Mouse (Mus musculus) CH12F3 (cell line): ENCODE data around the gene Fermt3.
"Not testable (repeated sequence)": the region's sequence is repeated elsewhere in the genome, so short reads cannot be mapped to it uniquely, and the experiment has no call there.

Experiments used
- in situ Hi-C: fragments of 300-500 bp; cut with MboI; formaldehyde crosslinking; loops from 2 replicates; pipeline ENCODE4 v1.14.3; 2020; ENCODE audit warnings: low sequenced_read_pairs

Gene Fermt3

DNA sequence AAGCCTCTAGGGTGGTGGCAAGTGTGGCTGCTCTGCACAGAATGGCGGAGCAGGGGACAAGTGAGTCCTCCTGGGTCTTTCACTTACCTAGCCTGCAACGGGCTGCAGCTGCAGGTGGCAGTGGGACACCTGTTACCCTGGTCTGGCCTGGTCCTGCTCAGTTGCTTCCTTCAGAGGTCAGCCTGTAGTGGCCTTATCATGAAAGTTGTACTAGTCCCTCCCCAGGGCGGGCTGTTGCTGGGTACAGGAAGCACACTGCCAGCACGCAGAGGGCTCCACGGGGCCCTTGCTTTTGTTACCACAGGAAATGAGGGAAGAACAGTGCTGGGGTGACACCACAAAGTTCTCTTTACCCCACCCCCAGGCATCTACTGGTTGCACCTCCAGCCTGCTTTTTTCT, at the start of gene Fermt3:
Fermt3 (minus strand) TSS at position 279 of the 400 bp plus-strand sequence.
- in situ Hi-C loops, result no loop called here

DNA sequence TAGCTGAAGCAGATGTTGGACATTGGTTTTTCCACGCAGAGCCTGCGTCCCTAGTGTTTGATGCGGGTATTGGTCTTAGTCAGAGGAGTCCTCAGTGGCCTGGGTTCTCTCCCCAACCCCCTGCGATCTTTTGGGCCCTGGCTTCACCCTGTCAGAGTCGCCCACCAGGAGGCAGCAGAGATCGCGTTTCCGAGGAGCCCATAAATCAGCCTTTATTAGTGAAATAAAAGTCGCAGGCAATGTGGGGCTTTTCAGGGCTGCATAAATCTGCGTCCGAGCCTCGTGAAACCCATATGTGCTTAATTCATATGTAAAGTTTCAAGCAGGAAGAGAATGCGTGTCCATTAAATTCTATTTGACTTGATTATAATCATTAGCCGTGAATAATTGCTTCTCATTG, 48.9 kb upstream of the Fermt3 start:
- in situ Hi-C loops, result no loop called here

DNA sequence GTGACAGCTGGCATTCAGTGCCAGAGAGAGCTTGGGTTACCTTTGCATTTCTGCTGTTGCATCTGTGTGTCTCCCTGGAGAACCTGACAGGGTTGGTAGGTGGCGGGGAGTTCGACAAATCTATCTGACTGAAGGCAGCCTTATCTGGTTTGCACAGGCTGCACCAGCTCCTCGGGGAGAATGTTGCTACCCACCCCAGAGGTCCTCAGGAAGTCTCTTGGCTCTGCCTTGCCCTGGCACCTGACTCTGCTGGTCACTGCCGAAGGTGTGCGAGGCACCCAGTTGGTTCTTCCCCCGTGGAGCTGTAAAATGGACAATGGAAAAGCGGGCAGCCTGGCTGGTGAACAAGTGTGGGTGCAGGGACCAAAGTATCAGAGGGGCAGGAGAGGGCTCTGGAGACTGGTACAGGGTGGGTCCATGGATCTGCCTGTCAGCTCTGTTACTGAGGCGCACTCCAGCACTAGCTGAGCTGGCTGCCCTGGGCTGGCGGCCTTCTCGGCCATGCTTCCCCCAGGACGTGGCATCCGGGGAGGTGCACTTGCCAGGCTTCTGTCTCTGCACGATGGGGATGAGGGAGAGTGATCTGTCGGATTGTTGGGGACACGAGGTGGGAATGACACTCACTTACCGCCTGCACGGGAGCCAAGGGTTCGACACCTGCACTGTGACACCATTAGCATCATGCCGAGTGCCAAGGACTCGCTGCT, 48.2 kb upstream of the Fermt3 start:
- in situ Hi-C loops, result no loop called here

DNA sequence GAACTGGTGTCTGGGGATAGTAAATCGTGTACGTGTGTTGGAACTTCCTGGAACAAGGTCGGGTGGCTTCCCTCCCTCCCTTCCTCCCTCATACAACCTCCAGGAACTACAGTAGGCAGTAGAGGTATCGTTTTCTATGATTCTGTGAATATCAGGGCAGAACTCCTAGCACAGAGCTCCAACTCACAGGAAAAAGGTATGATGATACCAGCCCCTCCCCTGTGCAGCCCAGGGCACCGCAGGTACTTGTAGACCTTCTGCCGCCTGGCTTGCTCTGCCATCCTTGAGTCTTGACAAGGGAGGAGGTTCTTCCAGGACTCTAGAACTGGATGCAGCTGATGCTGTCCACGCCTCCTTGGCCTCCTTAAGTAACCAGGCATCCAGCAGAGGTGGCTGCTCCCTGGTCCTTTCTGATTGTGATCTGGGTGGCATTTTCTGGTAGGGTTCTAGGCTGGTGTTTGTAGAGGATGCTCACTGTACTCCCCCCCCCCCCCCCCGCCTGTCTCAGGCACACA, 47.6 kb upstream of the Fermt3 start:
- in situ Hi-C loops, result no loop called here

DNA sequence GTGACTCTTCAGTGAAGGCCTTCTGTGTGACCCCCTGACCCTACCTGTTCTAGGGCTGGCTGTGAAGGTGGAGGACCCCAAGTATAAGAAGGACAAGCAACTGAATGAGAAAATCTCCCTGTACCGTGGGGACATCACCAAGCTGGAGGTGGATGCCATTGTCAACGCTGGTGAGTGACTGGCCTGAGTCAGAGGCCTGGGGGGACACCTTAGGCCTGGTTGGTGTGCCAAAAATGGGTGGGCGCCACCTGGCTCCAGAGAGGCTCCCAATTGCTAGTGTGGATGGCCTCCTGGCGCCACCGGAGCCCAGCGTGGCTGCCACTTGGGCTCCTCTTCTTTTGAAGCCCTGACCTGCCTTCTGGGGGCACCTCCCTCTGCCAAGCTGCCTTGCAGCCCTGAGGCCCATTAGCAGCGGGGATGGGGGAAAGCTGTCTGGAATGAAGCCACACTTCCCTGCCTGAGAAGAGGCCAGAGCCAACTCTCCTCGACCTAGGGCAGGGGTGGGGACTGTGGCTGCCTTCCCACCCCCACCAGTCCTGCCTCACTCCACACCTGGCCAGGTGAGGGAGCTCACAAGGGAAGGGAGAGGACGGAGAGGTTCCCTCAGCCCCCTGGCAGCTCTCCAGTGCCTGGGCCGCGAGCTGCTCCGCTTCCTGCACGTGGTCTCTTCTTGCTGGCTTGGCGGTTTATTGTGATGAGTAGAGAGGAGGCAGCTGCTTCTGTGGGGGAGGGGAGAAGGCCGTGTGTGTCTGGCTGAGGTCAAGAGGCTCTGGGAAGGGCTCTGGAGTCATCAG, 47.0 kb upstream of the Fermt3 start:
- in situ Hi-C loops, result no loop called here

DNA sequence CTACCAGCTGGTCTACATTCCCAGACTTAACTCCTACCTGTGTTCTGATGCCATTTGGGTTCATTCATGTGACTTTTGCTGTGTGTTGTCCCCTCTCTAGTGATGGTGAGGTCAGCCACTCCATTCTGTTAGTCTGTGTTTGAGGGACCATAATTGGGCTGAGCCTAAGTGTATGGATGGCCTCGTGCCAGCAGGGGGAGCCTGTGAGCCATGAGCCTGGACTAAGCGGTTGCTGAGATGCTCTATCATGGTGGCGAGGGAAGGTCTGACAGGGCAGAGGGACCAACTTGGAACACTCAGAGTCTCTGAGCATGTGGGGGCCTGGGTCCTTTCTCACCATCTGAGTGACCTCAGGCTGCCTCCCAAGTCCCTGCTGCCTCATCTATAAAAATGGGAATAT, 45.3 kb upstream of the Fermt3 start:
- in situ Hi-C loops, result loop anchor here (5.0 kb wide), 1 partner anchor 143 kb away; the partner anchor contains the start of gene Otub1

DNA sequence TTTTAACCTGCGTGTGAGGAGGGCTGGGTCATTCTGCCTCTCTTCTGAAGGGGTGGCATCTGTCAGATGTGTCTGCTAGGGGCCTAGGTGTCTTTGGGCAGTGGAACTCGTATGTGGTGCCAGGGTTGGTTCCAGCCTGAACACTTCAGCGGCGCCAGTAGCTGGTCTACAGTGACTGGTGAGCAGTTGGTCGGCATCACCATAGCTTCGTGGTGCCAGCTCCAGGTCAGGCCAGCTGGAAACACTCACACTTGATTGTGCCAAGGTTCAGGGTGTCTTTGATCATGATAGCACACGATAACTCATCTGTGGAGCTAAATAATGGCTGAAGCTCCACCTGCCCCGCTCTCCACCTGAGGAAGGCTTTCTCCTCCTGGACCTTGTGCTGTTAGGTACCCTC, 43.6 kb upstream of the Fermt3 start:
- in situ Hi-C loops, result loop anchor here (5.0 kb wide), 1 partner anchor 144 kb away; the partner anchor contains the start of gene Otub1

DNA sequence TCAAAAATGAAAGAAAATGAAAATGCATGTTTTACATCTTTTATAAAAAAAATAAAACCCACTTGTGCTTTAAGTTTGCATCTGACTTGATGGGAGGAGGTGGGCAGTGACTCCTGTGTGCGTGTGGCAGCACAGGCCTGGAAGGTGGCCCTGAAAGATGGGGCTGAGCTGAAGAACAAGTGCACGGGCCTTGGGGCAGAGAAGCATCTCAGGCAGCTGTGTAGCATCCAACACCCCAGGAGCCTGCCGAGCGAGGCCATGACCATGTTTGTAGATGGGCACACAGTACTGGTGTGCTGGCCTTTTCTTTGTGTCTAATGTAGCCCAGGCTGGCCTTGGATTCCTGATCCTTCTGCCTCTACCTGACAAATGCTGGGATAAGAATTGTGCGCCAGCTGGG, 42.8 kb upstream of the Fermt3 start:
- in situ Hi-C loops, result loop anchor here (5.0 kb wide), 1 partner anchor 145 kb away; the partner anchor contains the start of gene Otub1

DNA sequence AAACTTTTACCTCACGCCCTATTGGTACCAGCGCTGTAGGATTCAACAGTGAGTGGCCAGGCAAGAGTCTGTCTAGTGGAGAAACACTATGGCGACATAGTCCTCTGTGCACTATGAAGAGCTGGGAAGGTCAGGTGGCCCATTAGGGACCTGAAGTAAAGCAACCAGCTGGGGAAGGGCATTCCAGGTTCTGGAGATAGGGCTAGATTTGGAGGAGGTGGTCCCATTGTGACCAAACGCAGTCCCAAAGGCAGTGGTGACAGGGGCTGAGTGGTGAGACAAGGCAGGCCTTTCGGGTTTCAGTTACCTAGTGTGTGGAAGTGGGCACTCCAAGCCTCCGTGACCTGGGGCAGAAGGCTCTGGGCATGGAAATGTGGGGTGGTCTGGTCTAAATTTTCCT, 39.3 kb upstream of the Fermt3 start:
- in situ Hi-C loops, result no loop called here

DNA sequence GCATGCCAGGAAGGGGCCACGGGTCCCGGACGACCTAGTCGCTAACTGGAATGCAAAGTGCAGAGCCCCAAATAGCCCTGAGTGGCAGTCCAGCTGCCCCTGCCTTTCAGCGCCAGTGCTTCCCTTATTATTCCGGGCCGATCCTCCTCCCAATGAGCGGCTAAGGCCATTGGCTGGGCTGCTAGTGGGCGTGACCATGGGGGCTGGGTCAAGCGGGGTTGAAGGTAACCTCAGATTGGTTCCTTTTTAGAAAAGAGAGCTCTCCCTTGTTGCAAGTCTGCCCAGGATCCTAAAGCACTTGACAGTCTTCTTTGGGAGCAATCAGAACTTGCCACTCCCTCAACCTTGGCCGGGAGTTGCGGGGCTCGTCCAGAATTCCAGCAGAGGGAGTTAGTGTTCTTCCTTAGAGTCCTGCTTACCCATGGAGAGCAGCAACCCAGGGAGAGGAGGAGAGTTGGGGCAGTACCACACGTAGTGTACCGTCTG, 38.5 kb upstream of the Fermt3 start:
- in situ Hi-C loops, result no loop called here

DNA sequence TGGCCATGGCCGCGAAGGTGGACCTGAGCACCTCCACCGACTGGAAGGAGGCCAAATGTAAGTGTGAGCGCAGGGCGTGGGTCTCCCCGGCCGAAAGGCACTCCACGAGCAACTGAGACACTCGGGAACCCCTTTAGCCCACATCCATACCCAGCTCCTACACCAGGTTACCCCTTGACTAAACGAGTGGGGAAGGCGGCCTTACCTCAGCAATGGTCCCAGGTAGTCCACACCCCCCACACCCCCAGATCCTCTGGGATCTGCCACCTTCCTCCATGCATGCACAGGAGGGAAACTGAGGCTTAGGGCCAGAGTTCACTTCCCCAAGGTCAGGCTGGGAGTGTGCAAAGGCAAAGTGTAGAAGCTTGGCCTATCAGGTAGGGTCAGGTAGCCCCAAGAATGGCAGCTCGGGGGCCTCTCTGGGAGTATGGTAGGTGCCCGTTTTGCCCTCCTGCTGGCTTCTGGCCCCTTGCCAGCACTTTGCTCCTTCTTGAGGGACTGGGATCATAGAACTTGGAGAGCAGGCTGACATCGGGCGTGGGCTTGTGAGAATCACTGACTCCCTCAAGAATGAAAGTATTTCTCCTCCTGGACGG, 38.0 kb upstream of the Fermt3 start:
- in situ Hi-C loops, result no loop called here

DNA sequence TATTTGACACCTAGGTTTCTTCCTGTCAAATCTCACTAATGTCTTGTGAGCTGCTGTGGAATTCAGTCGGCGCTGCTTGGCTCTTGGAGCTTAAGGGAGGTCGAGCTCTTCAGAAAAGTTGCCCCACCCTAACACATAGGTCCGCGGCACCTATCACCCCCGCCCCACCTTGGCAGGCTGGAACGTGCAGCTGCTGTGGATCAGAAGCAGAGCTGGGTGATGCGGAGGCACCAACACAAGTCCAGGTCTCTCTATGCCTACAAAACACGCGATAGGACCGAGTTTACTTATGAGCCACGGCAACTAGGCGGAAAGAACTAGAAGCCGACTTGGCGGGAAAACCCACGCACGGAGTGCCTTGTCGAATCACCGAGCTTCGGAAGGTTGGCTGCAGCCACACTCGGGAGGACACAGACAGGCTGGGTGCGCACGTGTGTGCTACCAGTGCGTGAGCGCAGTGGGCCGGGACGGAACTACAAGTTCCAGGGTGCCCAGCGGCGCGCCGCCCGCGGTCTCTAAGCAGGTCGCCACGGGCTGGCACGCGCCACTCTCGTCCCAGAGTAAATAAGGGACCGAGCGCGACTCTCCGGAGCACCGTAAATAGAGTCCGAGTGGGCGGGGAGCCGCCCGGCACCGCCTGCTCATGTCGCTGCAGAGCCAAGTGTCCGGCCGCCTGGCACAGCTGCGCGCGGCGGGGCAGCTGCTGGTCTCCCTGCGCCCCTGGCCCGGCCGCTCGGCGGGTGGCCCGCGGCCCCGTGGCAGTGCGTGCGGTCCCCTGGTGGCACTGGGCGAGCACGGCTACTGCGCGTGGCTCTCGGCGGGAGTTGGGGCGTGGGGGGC, 37.2 kb upstream of the Fermt3 start, which contains the start of gene Macrod1:
Macrod1 (plus strand) TSS at position 563 of the 840 bp plus-strand sequence.
- in situ Hi-C loops, result no loop called here

DNA sequence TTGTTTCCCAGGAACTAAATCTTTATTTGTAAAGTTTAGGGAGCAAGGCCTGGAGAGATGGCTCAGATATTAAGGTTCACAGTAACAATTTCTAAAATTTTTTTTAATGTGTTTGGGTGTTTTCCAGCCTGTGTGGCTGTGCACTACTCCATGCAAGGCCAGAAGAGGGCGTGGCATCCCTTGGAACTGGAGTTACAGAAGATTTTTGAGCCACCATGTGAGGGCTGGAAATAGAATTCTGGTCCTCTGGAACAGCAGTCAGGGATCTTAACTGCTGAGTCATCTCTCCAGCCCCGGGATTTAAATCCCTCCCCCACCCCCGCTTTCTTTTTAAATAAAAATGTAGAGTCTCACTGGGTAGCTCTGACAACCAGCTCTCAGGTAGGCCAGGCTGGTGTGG, 35.9 kb upstream of the Fermt3 start:
- in situ Hi-C loops, result no loop called here

DNA sequence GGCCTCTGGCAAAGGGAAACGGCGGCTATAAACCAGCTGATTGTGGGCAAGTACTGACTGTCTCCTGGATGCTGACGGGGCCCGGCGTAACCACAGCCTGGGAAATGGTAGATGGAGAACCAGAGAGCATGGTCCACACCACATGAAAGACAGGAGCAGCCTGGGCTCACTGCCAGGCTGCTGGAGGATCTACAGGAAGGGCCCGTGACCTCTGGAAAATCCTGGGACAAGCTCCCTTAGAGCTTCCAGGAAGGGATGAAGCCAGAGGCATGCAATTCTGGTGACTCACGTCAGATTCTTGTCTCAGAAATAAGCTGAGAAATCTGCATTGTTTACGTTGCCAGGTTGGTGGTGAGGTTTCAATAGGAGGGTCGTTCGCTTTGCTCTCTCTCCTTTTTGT, 35.5 kb upstream of the Fermt3 start:
- in situ Hi-C loops, result no loop called here

DNA sequence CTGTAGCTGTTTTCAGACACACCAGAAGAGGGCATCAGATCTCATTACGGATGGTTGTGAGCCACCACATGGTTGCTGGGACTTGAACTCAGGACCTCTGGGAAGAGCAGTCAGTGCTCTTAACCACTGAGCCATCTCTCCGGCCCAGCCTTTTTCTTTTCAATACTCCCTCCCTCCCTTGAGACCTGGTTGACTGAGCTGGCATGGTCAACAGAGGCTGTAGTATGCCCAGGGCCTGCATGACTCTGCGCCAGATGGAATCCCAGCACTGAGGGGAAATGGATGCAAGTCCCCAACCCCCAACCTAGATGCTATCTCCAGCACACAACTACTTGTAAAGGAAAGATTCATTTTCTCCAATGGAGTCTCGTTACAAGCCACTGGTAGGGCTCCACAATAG, 34.1 kb upstream of the Fermt3 start:
- in situ Hi-C loops, result not testable (repeated sequence)

DNA sequence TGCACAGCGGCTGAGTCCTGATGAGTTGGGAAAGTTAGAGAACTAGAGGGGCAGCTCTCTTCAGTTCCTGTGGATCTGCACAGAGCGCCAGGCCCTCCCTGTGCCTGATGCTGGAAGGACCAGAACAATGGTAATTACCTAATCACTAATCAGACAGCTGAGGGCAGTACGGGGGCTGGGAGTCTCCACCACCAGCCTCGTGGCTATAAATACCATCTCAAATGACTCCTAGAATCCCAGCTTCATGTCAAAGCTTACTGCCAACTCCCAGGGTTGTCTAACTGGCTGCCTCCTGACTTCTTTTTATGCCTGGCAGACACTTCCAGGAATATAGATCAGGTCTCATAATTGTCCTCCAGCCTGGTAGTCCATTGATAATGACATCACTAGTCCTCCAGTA, 25.4 kb upstream of the Fermt3 start:
- in situ Hi-C loops, result no loop called here

DNA sequence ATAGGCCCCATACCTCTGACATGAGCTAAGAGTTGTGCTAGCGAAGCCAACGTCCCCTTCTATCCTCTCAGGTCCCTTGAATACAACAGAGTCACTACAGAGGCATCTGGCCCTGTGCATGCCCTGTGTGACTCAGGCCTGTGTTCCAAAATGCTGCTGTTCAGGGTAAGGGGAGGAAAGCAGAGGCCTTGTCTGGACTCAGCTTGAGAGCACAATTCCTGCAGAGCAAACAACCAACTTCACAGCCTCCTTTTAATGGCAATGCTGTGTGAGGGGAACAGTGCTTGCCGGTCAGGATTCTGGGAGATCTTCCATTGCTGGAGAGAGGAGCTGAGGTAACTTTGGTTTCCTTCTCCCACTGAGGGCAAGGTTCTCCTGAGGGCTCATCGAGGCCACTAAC, 25.0 kb upstream of the Fermt3 start:
- in situ Hi-C loops, result no loop called here

DNA sequence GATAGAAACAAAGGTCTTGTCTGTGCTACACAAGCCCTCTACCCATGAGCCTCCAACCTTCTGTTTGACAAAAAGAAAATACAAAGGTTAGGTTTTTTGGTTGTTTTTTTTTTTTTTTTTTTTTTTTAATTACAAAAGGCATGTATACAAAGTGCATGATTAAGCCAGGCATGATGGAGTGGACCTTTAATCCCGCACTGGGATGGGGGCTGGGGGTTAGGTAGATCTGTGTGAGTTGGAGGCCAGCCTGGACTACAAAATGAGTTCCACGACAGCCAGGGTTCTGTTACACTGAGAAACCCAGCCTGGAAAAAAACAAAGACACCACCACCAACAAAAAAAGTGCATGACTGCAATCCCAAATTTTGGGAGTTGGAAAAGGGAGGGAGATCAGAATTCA, 21.9 kb upstream of the Fermt3 start:
- in situ Hi-C loops, result no loop called here

DNA sequence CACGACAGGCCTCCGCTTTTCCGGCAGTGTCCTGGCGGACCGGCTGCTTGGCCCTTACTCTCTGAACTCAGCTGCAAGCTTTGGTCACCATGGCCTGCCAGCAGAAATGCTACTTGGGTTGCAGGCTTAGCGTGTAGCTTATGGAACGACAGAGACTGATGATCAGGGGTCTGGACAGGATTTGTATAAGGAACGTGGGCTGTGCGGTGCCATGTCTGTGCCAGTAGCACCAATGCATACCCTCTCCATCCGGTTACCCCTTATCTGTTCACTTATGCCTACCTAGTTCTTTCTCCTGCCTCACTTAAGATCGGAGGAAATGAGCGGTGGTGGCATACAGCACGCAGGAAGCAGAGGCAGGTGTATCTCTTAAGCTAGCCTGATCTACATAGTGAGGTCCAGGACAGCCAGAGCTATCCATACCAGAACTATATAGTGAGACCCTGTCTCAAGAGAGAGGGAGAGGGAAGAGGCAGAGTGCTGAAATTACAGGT, 21.4 kb upstream of the Fermt3 start:
- in situ Hi-C loops, result no loop called here
